Mouse (Mus musculus) forebrain, embryonic 15.5 days (tissue): Measurements from ENCODE around the gene Zfp747. TPM values are rescaled to one million over a fixed set of nuclear protein-coding genes. Genes with fewer than 3 reads are reported as not detected.

Experiments
- polyA plus RNA-seq: library from polyadenylated mRNA; unstranded; fragments of >200 nt; fragmentation: Nextera tagmentation; extraction: Ambion mirVana; gene quantifications from 2 replicates; pipeline ENCODE4 v1.2.1, GENCODE M21; 2015

Zfp747 gene
- polyA plus RNA-seq, 1 experiment from 2014 or later = 8.9 TPM

Other genes with a start within 250 kb of the Zfp747 start
- not detected in 2 replicates for gene Spn, start 238.2 kb downstream of the Zfp747 start, polyA plus RNA-seq
- 86.7 and 91.5 TPM in 2 replicates for gene Cd2bp2, start 180.0 kb downstream of the Zfp747 start, polyA plus RNA-seq
- 33.6 and 35.1 TPM in 2 replicates for gene Tbc1d10b, start 167.6 kb downstream of the Zfp747 start, polyA plus RNA-seq
- gene Mylpf, start 167.2 kb downstream of the Zfp747 start, polyA plus RNA-seq = 6.1 and 6.3 TPM in 2 replicates
- 70.7 and 71.5 TPM in 2 replicates for gene Zfp553, start 143.0 kb downstream of the Zfp747 start, polyA plus RNA-seq
- gene Sept1, start 142.9 kb downstream of the Zfp747 start, polyA plus RNA-seq = 21.8 and 27.8 TPM in 2 replicates
- gene Zfp771, start 131.8 kb downstream of the Zfp747 start, polyA plus RNA-seq = 65.2 and 65.9 TPM in 2 replicates
- gene Dctpp1, start 115.3 kb downstream of the Zfp747 start, polyA plus RNA-seq = 159 and 166 TPM in 2 replicates
- 48.7 and 49.5 TPM in 2 replicates for gene Sephs2, start 102.0 kb downstream of the Zfp747 start, polyA plus RNA-seq
- 0.22 and 0.28 TPM in 2 replicates for gene Itgal, start 79.8 kb downstream of the Zfp747 start, polyA plus RNA-seq
- gene Zfp768, start 30.5 kb downstream of the Zfp747 start, polyA plus RNA-seq = 12.1 and 12.7 TPM in 2 replicates
- 4.8 and 5.5 TPM in 2 replicates for gene 9130019O22Rik, start 11.1 kb upstream of the Zfp747 start, polyA plus RNA-seq
- 5.4 and 5.9 TPM in 2 replicates for gene E430018J23Rik, start 17.6 kb upstream of the Zfp747 start, polyA plus RNA-seq
- 4.6 and 6.1 TPM in 2 replicates for gene Zfp764, start 30.8 kb upstream of the Zfp747 start, polyA plus RNA-seq
- gene Zfp688, start 46.0 kb upstream of the Zfp747 start, polyA plus RNA-seq = 27.8 and 29.5 TPM in 2 replicates
- 16.2 and 17.1 TPM in 2 replicates for gene Zfp689, start 73.1 kb upstream of the Zfp747 start, polyA plus RNA-seq
- gene Prr14, start 83.6 kb upstream of the Zfp747 start, polyA plus RNA-seq = 48.5 and 50.9 TPM in 2 replicates
- 12.7 and 13.2 TPM in 2 replicates for gene Fbrs, start 103.1 kb upstream of the Zfp747 start, polyA plus RNA-seq
- 54.1 and 64.2 TPM in 2 replicates for gene Srcap, start 135.9 kb upstream of the Zfp747 start, polyA plus RNA-seq
- gene Gm42715, start 143.5 kb upstream of the Zfp747 start, polyA plus RNA-seq = 17.2 and 17.7 TPM in 2 replicates
- 3.7 and 5.3 TPM in 2 replicates for gene Tmem265, start 185.3 kb upstream of the Zfp747 start, polyA plus RNA-seq
- gene Phkg2, start 197.3 kb upstream of the Zfp747 start, polyA plus RNA-seq = 59.7 and 62.3 TPM in 2 replicates
- gene Ccdc189, start 212.5 kb upstream of the Zfp747 start, polyA plus RNA-seq = 11.8 TPM in 2 replicates
- gene Rnf40, start 212.7 kb upstream of the Zfp747 start, polyA plus RNA-seq = 51.1 and 52.4 TPM in 2 replicates
- 18.7 and 18.9 TPM in 2 replicates for gene Zfp629, start 239.7 kb upstream of the Zfp747 start, polyA plus RNA-seq